Mouse (Mus musculus) heart, postnatal 10 days (tissue): ENCODE measurements around the gene Slc23a2. TPM values are rescaled to one million over a fixed set of nuclear protein-coding genes. Genes with fewer than 3 reads are reported as not detected.

Experiments
- DNase-seq, 2 experiments: peaks; one replicate each; pipeline ENCODE4 v3.0.0; 2021
- intact Hi-C: fragments of 180-260 bp; cut with DNase I; formaldehyde crosslinking; loops from one replicate; pipeline ENCODE4 v1.15.1; 2025
- total RNA-seq, 2 experiments: library from RNA; stranded (reverse); gene quantifications; 2 replicates each; pipeline ENCODE4 v1.2.3; 2021

Gene Slc23a2
- total RNA-seq, 2 experiments from 2014 or later = 18.7 to 22.6 TPM

DNA sequence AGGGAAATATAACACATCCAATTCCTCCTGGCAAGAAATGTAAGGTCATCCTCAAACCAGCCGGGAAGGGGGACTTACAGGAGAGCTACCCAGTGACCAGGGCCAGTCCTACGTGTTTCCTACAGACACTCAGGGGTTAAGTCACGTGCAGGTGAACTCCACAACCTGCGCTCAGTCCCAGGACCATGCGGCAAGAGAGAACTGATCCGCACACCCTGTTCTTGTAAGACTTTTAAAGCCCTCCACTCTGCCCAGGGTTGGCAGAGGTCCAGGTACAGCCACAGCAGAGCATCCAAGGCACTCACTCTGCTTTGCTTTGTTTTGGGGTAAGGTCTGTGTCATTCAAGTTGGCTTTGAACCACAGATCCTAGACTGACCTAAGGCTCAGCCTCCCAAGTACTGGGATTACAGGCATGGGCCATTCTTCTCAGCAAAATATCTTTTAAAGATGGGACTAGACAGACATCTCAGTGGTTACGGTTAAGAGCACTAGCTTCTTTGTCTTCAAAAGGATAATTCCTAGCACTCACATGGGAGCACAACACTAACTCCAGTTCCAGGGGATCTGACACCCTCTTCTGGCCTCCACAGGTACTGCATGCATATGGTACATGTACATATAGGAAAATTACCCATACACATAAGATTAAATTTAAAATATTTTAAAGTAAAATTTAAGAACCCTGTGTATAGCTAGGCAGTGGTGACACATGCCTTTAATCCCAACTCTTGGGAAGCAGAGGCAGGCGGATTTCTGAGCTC, 8.9 kb downstream of the Slc23a2 start:
- no peak for DNase-seq
- intact Hi-C loops = no loop called here

DNA sequence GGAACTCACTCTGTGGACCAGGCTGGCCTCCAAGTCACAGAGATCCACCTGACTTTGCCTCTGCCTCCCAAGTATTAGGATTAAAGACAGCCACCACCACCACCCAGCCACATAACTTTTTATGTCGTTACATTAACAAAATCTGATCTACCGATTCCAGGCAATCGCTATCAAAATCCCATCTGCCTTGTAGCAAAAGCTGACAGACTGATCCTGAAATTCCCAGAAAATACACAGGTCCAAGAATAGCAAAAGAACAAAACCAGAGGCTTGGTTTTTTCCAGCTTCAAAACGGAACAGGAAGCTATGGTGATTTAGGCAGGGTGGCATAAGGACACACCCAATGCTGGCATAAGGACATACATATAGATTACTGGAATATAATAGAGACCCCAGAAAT, 10.2 kb downstream of the Slc23a2 start:
- intact Hi-C loops = no loop called here
- no peak for DNase-seq

DNA sequence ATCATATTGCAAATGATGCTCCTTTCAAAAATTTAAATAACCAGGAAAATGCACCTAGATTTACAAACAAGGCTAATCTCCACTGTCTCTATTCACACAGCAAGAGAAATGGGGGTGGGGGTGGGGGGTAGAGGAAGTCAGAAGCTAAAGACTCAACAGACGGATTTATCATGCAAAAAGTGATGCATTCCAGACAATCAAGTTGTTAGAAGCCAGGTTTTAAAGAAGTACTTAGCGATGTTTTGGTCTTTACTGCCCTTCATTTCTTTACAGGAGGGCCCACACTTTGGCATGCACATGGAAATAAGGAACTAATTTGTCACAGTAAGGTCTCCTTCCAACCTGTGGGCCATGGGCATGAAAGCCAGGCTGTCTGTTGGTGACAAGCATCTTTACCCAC, 11.5 kb downstream of the Slc23a2 start:
- intact Hi-C loops = no loop called here
- no peak for DNase-seq

DNA sequence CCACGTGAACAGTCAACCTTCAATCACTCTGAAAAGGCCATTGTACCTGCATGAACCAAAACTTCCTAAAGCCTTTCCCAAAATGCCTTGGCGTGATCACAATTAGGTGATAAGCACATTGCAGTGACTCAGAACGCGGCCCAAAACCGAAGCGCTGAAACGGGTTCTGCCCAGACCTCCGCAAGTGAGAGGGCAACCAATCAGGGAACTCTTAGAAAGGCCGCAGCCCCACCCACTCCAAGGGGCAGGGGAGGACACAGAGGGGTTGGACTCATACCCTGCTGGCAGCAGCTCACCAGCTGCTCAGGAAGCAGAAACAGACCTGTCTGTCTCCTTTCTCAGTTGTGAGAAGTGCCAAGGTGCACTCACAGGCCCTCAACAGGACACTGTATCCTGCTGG, 13.6 kb downstream of the Slc23a2 start:
- peak; percentile 79 to 85 for DNase-seq
- intact Hi-C loops = no loop called here

DNA sequence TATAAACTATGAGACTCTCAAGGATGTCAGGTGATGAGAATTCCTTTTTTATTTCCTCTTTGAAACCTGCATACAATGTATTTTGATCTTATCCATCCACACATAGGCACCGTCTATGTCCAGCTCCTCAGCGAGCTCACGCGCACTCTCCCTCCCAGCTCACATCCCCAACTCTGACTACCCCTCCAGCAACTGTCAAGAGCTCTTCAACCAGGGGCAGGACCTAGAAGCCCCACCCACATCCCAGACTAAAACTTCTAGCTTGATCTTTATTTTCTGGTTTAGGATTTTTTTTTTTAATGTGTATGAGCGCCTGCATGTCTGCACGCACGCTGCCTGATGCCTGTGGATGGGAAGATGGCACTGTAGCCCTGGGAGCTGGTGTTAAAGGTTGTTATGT, 14.9 kb downstream of the Slc23a2 start:
- DNase-seq = no peak
- intact Hi-C loops = no loop called here

DNA sequence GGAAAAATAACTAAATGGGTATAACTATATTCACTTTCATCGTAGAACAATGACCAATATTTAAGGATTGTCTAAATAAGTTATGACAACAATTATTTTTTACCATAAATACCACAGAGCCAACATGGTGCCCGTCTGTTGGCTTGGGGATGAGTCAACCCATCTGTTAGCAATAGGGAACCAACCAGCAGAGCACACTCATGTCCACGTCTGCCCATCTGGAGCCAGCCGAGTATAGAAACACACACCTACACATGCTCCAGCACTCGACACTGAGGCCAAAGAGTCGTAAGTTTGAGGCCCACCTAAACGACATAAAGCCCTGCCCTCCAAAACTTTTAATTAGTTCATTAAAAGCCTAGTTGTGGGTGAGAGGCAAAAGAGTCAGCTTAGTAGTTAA, 15.7 kb downstream of the Slc23a2 start:
- intact Hi-C loops = no loop called here
- no peak for DNase-seq

DNA sequence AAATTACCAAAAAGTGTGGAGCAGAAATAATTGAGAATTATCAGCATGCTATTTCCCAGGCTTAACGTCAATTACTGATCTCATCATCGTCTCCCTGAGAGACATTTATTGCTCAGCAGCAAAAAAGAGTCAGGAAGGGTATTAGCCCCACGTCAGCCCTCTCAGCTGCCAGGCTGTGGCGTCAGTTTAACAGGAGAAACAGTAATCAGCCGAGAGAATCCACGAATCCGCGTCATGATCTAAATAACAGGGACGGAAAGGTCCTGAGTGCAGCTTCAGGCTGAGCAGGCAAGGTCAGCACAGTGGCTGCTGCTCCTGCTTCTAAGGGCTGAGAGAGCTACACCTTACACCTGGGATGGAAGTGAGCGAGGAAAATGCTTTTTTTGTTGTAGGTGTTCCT, 17.0 kb downstream of the Slc23a2 start:
- intact Hi-C loops = no loop called here
- no peak for DNase-seq

DNA sequence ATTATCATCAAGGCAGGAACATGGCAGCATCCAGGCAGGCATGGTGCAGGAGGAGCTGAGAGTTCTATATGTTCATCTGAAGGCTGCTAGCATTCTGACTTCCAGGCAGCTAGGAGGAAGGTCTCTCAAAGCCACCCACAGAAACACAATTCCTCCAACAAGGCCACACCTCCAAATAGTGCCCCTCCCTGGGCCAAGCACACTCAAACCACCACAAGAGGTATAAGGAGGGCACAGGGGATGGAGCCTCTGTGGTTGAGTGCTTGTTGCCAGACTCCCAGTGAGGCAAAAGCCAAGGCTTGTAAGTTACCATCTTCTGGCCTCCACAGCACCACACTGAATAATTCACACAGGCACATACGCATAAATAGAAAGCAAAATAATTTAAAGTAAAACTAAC, 18.6 kb downstream of the Slc23a2 start:
- no peak for DNase-seq
- intact Hi-C loops = no loop called here

DNA sequence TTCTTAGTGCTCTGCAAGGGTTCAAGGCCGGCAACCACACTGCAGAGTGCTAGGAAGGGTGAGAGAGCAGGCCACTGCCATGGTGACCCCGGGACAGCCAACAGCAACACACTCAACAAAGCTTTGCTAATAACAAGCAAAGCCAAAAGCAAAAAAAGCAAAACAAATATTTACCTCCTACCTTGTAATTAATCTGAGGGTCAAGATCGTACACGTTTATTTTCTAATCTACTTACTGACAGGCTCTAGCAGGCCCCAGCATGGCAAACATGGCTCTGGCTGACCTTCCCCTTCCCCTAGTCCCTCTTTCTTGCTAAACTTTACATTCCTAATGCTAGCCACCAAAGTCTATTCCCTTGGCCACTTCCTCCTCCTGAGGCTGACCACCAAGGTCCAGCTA, 21.8 kb downstream of the Slc23a2 start:
- intact Hi-C loops = no loop called here
- no peak for DNase-seq

DNA sequence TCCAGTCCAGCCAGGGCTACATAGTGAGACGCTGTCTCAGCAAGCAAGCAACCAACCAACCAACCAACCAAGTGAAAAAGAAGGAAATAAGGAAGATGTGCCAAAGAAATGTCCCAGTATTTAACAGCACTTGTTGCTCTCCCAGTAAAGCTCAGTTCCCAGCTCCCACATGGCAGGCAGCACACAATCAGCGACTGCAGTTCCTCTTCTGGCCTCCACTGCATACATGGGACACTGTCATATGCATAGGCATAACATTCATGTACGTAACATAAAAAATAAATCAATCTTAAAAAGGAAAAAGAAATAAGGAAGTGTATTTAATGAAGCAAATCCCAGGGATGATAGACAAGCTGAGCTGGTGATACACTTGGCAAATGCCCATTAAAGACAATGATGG, 23.9 kb downstream of the Slc23a2 start:
- intact Hi-C loops = no loop called here
- no peak for DNase-seq

DNA sequence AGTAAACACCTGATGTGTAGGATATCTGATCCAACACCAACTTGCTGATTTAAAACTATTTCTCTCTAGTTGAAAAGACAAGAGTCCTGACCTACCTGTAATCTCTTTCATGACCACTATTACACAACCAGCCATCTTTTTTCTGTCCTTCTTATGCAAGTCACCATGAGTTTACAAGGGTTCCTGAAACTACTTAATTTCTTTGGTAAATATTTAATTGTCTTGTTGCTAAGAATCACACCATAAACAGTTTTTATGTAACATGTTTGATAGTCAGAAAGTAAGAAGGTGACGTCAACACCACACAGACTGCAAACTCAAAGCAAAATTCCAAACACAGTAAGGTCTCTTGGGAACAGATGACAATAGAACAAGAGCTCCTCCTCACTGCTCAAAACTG, 26.3 kb downstream of the Slc23a2 start:
- no peak for DNase-seq
- intact Hi-C loops = no loop called here

DNA sequence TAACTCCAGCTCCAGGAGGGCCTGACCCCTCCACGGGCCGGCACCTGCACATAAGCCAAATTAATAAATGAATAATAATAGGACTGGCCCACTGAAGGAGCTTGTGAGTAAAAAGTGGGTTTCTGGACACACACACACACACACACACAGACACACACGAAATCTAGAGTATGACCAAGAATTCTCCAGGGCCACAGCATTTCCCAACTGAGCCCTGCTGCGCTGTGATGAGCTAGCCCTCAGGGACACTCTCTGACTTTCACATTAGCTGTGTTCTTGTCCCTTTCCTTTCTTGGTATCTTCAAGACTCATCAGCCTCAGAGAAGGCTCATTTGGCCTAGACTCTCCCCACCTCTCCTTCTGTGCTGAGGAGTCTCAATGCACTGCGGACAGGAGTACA, 29.0 kb downstream of the Slc23a2 start:
- DNase-seq = no peak
- intact Hi-C loops = loop anchor here (2.0 kb wide), 2 partner anchors 127 to 295 kb away; no protein-coding TSS in a partner anchor

DNA sequence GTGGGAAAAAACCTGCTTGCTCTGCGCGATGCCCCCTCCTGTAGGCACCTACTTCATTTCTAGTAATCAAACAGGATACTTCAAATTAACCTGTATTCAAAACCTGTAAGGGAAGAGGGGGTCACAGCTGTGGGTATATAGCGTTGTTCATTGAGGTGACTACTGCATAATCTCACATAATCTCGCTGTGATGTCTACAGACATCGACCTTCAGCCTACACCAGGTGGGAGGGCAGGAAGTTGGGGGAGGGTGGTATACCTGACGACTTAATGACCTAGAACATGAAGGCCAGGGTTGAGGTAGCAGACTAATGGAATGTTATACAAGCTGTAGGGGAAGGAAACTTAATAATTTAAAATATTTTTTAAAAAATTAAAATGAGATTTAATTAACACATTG, 29.6 kb downstream of the Slc23a2 start:
- intact Hi-C loops = loop anchor here (2.0 kb wide), 2 partner anchors 127 to 295 kb away; no protein-coding TSS in a partner anchor

DNA sequence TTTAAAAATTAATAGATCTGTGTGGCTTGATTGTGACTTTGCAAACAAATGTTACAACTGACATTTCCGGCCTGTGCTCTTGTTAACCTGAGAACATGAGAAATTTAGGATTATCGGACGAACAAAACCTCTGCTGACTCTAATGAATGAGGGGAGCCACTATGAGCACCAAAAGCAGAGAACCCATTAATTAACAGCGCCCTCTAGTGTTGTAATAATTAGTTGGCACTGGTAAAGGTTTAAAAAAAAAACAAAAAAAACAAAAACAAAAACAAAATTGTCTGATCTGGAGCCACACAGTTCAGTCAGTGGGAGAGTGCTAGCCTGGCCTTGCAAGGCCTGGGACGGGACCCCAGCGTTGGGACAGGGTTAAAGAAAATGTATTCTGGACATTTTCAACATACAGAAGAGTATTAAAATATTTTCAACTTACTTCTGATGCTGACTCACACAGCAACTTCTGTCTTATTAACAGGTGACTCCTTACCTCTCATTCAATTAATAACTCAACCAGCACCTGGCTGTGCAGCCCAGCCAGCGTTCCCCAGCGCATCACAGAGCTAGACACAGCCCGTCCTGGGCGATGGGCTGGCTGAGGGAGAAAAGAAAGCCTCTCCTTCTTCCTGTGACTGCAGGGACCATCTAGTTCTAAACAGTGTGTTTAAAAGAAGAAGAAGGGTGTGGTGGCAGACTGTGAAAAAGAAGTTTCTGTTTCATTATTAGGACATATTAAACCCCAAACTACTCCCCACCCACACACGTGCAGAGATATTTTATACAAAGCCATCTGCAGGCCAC, 30.7 kb downstream of the Slc23a2 start:
- peak in 1 of 2 experiments; percentile 43 for DNase-seq
- intact Hi-C loops = loop anchor here (2.0 kb wide), 2 partner anchors 129 to 293 kb away; no protein-coding TSS in a partner anchor

More for the DNA sequence above, 29.6 kb downstream of the Slc23a2 start:
- no peak for DNase-seq

DNA sequence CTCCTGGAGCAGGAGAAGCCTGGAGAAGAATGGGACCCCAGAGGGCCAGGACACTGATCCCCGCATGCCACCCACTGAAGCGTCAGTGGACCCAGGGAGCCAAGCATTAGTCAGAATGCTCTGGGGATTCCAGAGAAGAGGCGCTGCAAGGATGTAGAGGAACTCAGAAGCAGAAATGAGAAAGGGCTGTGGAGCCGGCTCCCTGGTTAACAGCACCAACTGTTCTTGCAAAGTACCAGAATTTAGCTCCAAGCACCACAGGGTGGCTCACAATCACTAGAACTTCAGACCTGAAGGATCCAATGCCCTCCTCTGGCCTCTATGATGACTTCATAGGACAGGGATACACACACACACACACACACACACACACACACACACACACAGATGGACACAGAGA, 32.6 kb downstream of the Slc23a2 start:
- DNase-seq = no peak
- intact Hi-C loops = no loop called here

DNA sequence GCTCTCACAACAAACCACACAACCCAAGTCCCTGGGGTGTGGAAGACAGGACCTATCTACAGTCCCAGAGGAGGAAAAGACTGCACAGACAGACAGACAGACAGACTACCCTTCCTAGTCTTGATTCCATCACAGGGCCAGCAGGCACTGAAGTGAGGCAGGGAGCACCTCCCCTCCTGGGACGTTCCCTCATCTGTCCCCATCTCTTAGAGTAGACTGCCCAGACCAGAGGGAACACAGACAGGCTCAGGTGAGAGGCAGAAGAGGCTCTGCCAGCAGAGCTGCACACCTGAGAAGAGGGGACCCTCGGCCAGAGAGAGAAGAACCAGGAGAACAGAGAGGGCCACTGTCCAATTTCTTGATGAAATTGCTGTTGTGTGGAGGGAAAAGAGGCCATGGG, 33.0 kb downstream of the Slc23a2 start:
- intact Hi-C loops = loop anchor here (1.0 to 2.0 kb wide), 2 partner anchors 49 to 130 kb away; no protein-coding TSS in a partner anchor
- DNase-seq = no peak

DNA sequence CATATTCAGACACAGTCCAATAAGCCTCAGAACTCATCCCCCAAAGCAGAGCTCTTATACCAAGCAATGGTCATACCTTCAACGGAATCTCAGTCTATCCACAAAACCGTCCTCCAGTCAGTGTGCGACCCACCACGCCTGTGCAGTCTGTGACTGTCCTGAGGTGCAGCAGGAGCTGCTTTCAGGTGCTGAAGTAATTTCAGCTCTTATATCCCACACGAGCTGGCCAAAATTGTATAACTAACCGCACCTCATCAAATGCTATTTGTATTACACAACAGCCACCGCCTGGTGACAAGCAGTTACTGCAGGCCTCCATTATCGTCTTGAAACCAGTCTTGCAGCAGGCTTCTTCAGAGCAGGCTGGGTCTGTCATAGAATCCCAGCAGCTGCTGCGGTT, 33.6 kb downstream of the Slc23a2 start:
- intact Hi-C loops = loop anchor here (1.0 to 2.0 kb wide), 2 partner anchors 48 to 129 kb away; no protein-coding TSS in a partner anchor
- peak; percentile 79 to 81 for DNase-seq

DNA sequence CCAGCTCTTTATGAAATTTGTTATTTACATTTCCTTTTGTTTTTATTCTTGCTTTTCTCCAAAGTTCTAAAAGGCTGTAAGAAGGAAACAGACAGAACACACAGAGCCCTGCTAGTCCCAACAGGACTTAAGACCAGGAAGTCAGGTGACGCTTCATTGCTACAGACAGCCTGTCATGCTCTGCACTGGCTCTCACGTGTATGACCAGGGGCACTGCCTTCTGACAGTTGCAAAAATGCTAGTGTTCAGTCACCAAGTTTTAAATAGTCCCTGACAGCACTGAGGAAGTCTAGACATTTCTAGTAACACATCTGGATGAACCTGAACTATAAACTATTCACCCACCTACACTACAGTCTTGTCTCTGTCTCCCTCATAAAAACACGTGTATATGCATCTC, 34.2 kb downstream of the Slc23a2 start:
- intact Hi-C loops = loop anchor here (1.0 to 2.0 kb wide), 2 partner anchors 48 to 128 kb away; no protein-coding TSS in a partner anchor
- peak; percentile 47 to 57 for DNase-seq

DNA sequence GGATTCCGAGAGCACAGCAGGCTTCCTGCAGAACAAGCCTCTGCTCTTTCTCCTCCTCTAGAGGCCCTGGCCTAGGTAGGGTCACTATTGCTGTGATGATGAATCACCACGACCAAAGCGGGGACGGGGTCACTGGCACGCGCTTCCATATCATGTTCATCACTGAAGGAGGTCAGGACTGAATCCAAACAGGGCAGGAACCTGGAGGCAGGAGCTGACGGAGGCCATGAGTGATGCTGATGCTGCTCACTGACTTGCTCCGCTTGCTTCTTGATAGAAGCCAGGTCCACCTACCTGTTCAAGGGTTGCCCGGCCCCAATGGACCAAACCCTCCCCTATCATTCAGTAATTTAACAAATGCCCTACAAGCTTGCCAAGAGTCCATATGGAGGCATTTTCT, 35.9 kb downstream of the Slc23a2 start:
- intact Hi-C loops = no loop called here
- DNase-seq = no peak

DNA sequence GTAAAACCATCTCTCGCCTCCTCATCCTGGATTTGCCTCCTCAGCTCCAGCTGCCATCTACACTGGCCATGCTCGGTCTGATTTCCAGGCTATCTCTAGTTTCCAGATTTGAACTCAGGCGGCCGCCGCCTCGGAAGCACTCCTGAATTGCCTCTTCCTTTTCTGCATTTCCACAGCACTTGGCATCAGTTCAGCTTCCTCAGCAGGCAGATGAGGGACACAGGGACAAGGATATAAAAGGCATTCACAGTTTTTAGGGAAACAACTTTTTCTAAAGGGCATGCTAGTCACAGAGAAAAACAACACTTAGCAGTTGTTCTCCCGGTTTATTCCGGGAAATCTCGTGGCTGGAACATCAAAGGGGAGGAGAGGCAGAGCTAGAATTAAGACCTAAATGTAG, 37.3 kb downstream of the Slc23a2 start:
- DNase-seq = peak; percentile 53 to 61
- intact Hi-C loops = no loop called here

DNA sequence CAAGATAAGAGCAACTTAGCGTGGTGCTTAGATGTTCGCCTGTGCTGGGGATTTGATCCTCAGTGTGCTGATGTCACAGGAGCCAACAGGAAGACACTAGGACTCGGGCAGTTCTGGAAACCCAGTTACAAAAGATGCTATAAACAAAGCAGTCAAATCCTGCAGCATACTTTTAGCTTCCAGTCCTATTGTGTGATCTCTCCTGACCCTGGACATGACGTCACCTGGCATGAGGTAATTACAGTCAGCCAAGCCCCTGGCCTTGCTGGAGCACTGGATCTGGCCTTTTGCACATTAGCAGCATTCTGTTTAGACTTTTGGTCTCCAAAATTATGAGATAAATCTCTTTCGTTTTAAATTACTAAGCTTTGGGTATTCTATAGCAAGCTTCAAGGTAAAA, 38.8 kb downstream of the Slc23a2 start:
- peak; percentile 62 to 69 for DNase-seq
- intact Hi-C loops = no loop called here

DNA sequence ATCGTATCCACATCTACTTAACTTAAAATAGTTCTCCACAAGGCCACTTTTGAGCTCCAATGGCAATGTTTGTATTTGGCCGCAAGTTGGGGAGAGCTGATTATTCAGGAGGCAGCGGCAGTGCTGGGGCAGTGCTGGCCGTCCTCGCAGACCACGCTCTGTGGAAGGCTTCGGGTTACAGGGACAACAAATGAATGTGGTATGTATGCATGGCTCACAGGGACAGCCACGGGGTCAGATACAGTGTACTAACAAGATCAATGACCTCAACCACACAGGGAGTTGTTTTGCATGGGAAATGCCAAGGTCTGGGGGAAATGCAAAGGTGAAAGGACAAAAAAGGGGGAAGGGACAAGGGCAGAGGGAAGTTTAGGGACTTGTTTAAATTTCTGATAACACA, 41.6 kb downstream of the Slc23a2 start:
- DNase-seq = no peak
- intact Hi-C loops = no loop called here
